Mouse (Mus musculus): ENCODE data around the gene Ifngr1.

DNA sequence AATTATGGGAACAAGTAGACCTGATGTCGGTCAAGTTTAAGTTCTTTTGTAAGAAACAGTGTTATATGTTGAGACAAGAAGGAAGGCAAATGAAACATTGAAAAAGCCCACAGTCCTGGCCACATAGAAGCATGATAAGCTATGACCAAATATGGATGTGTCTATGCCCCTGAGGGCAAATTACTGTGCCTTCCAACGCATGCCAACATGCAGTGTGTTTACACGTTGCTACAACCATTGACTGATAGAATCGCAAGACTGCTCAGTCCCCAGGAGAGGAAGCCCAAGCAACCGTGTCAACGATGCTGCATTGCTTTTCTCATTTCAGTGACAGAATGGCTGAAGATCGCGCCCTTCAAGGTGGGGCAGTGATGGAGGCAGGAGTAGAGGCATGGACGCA lies 65.7 kb downstream of the Ifngr1 start:
- no peak for TF ChIP-seq CTCF (IDR thresholded peaks at IDR 0.05; ENCODE audit: control insufficient read depth, insufficient read depth, insufficient replicate concordance, low read depth, low read length)
- TF ChIP-seq POLR2A (IDR thresholded peaks at IDR 0.05; ENCODE audit: control insufficient read depth, low read depth, low read length): no peak

Measured in testis, adult 2 months (tissue).